Mouse (Mus musculus) embryonic facial prominence, embryonic 15.5 days (tissue): ENCODE results near the gene Kcnc1. TPM values are rescaled to one million over a fixed set of nuclear protein-coding genes. Genes with fewer than 3 reads are reported as not detected.
A peak's percentile ranks its signal among the peaks of the same experiment; 100 is the strongest.

Source experiments
- ATAC-seq: fragments of 200-750 bp; cut with Nextera tagmentation; 2 replicates; pipeline ENCODE4 v1.8.0; 2017; ENCODE audit warnings: low read depth, moderate TSS enrichment; ENCODE audit not compliant: insufficient number of reproducible peaks, low FRiP score, low TSS enrichment
- H3K27ac ChIP-seq: fragments of 300-500 bp; sonication (generic); replicated peaks from 2 replicates; pipeline ENCODE4 v1.5.1; 2015; ENCODE audit warnings: mild to moderate bottlenecking, inconsistent platforms
- H3K27me3 ChIP-seq: fragments of 300-500 bp; sonication (generic); 2 replicates; pipeline ENCODE4 v1.6.1; 2015; ENCODE audit warnings: inconsistent platforms
- H3K36me3 ChIP-seq: fragments of 300-500 bp; sonication (generic); 2 replicates; pipeline ENCODE4 v1.6.1; 2015; ENCODE audit warnings: mild to moderate bottlenecking, inconsistent platforms
- H3K4me1 ChIP-seq: fragments of 300-500 bp; sonication (generic); 2 replicates; pipeline ENCODE4 v1.6.1; 2015; ENCODE audit warnings: inconsistent platforms
- H3K4me2 ChIP-seq: fragments of 300-500 bp; sonication (generic); replicated peaks from 2 replicates; pipeline ENCODE4 v1.6.1; 2015; ENCODE audit warnings: mild to moderate bottlenecking, inconsistent platforms
- H3K4me3 ChIP-seq: fragments of 300-500 bp; sonication (generic); replicated peaks from 2 replicates; pipeline ENCODE4 v1.5.1; 2015; ENCODE audit warnings: mild to moderate bottlenecking, inconsistent platforms
- H3K9ac ChIP-seq: fragments of 300-500 bp; sonication (generic); 2 replicates; pipeline ENCODE4 v1.6.1; 2015; ENCODE audit warnings: inconsistent platforms
- H3K9me3 ChIP-seq: fragments of 300-500 bp; sonication (generic); replicated peaks from 2 replicates; pipeline ENCODE4 v1.6.1; 2016; ENCODE audit warnings: inconsistent platforms
- WGBS: fragments of 180-500 bp; shearing (Covaris S2); methylation state at CpG from one replicate; pipeline ENCODE4 v1.1.7; 2015; 5-methylcytosine and 5-hydroxymethylcytosine counted together
- polyA plus RNA-seq: library from polyadenylated mRNA; unstranded; fragments of >200 nt; fragmentation: Nextera tagmentation; extraction: Ambion mirVana; gene quantifications from 2 replicates; pipeline ENCODE4 v1.2.1, GENCODE M21; 2015

Kcnc1 gene
- polyA plus RNA-seq, 1 experiment from 2014 or later, result 0.31 TPM

GRCm38 (mm10) chr7:46376172-46377007 is 19.9 kb upstream of the Kcnc1 start, which contains the start of gene Myod1:
Myod1 (plus strand) TSS chr7:46376474.
- no peaks in the 10 kb centered on the region for H3K36me3 ChIP-seq
- peaks cover 22% of the 10 kb centered on the region for H3K4me1 ChIP-seq
- peak within 1 kb of the TSS; percentile 33 for H3K4me3 ChIP-seq
- WGBS, result 2% methylated on average over 44 of the region's 44 CpGs
- H3K4me2 ChIP-seq, result peak within 1 kb of the TSS; percentile 41
- peaks cover 79% of the 10 kb centered on the region for H3K27me3 ChIP-seq
- H3K9me3 ChIP-seq, result no peaks in the 10 kb centered on the region
- peak; percentile 39 for ATAC-seq
- H3K27ac ChIP-seq, result peak within 1 kb of the TSS; percentile 35; the same call in 1 of the 2 replicates
- no peak within 1 kb of the TSS for H3K9ac ChIP-seq

GRCm38 (mm10) chr7:46377008-46377346 is 19.3 kb upstream of the Kcnc1 start:
- H3K36me3 ChIP-seq, result no peaks in the 10 kb centered on the region
- H3K9me3 ChIP-seq, result no peaks in the 10 kb centered on the region
- H3K4me1 ChIP-seq, result peaks cover 22% of the 10 kb centered on the region
- peaks cover 77% of the 10 kb centered on the region for H3K27me3 ChIP-seq
- H3K4me3 ChIP-seq, result peak overlapping the region; percentile 33
- H3K27ac ChIP-seq, result peak overlapping the region; percentile 35; the same call in 1 of the 2 replicates
- peak overlapping the region; percentile 41 for H3K4me2 ChIP-seq
- ATAC-seq, result no peak
- WGBS, result under 1% methylated on average over 33 of the region's 33 CpGs
- H3K9ac ChIP-seq, result no peak overlapping the region

GRCm38 (mm10) chr7:46378123-46378522 is 18.2 kb upstream of the Kcnc1 start:
- H3K4me3 ChIP-seq, result peak overlapping the region; percentile 33
- H3K27ac ChIP-seq, result no peak overlapping the region
- H3K9me3 ChIP-seq, result no peaks in the 10 kb centered on the region
- peaks cover 22% of the 10 kb centered on the region for H3K4me1 ChIP-seq
- 3% methylated on average over 22 of the region's 22 CpGs for WGBS
- ATAC-seq, result no peak
- H3K36me3 ChIP-seq, result no peaks in the 10 kb centered on the region
- H3K9ac ChIP-seq, result no peak overlapping the region
- 0 out of 2 replicates have a peak overlapping the region, but pooled peaks have one; percentile 18 for H3K4me2 ChIP-seq
- H3K27me3 ChIP-seq, result peaks cover 65% of the 10 kb centered on the region

GRCm38 (mm10) chr7:46378983-46379382 is 17.3 kb upstream of the Kcnc1 start:
- H3K27ac ChIP-seq, result no peak overlapping the region
- H3K4me3 ChIP-seq, result peak overlapping the region; percentile 33
- ATAC-seq, result no peak
- no peak overlapping the region for H3K9ac ChIP-seq
- H3K36me3 ChIP-seq, result no peaks in the 10 kb centered on the region
- H3K4me1 ChIP-seq, result peaks cover 22% of the 10 kb centered on the region
- H3K4me2 ChIP-seq, result no peak overlapping the region
- H3K9me3 ChIP-seq, result no peaks in the 10 kb centered on the region
- peaks cover 59% of the 10 kb centered on the region for H3K27me3 ChIP-seq
- WGBS, result 7% methylated on average over 16 of the region's 16 CpGs

GRCm38 (mm10) chr7:46380625-46381024 is 15.7 kb upstream of the Kcnc1 start:
- Histone ChIP-seq H3K36me3 (no peaks in the 10 kb centered on the region), H3K9ac (no peak overlapping the region), H3K27me3 (peaks cover 44% of the 10 kb centered on the region), H3K4me2 (no peak overlapping the region), H3K4me3 (no peak overlapping the region), H3K9me3 (no peaks in the 10 kb centered on the region), H3K27ac (no peak overlapping the region), H3K4me1 (peaks cover 22% of the 10 kb centered on the region)
- WGBS, result 63% methylated on average over 9 of the region's 9 CpGs
- ATAC-seq, result no peak

GRCm38 (mm10) chr7:46387430-46387829 is 8.9 kb upstream of the Kcnc1 start:
- 87% methylated on average over 3 of the region's 3 CpGs for WGBS
- Histone ChIP-seq H3K27ac (no peak overlapping the region), H3K4me3 (no peak overlapping the region), H3K9me3 (no peaks in the 10 kb centered on the region), H3K4me1 (no peaks in the 10 kb centered on the region), H3K9ac (no peak overlapping the region), H3K36me3 (no peaks in the 10 kb centered on the region), H3K4me2 (no peak overlapping the region), H3K27me3 (no peaks in the 10 kb centered on the region)
- no peak for ATAC-seq

GRCm38 (mm10) chr7:46389456-46390085 is 6.7 kb upstream of the Kcnc1 start:
- Histone ChIP-seq H3K9me3 (no peaks in the 10 kb centered on the region), H3K27ac (no peak overlapping the region), H3K27me3 (peaks cover 14% of the 10 kb centered on the region), H3K4me3 (no peak overlapping the region), H3K4me1 (no peaks in the 10 kb centered on the region), H3K4me2 (no peak overlapping the region), H3K9ac (no peak overlapping the region), H3K36me3 (no peaks in the 10 kb centered on the region)
- WGBS, result 69% methylated on average over 10 of the region's 10 CpGs
- ATAC-seq, result no peak

GRCm38 (mm10) chr7:46390226-46390625 is 6.1 kb upstream of the Kcnc1 start:
- Histone ChIP-seq H3K27ac (no peak overlapping the region), H3K4me1 (no peaks in the 10 kb centered on the region), H3K4me3 (no peak overlapping the region), H3K9me3 (no peaks in the 10 kb centered on the region), H3K27me3 (peaks cover 21% of the 10 kb centered on the region), H3K9ac (no peak overlapping the region), H3K4me2 (no peak overlapping the region), H3K36me3 (no peaks in the 10 kb centered on the region)
- 57% methylated on average over 4 of the region's 4 CpGs for WGBS
- no peak for ATAC-seq

- H3K27ac ChIP-seq, result no peak overlapping the region
- H3K9ac ChIP-seq, result no peak overlapping the region
- WGBS, result 61% methylated on average over 5 of the region's 5 CpGs
- H3K9me3 ChIP-seq, result no peaks in the 10 kb centered on the region
- peaks cover 11% of the 10 kb centered on the region for H3K4me1 ChIP-seq
- H3K36me3 ChIP-seq, result no peaks in the 10 kb centered on the region
- peaks cover 35% of the 10 kb centered on the region for H3K27me3 ChIP-seq
- no peak overlapping the region for H3K4me2 ChIP-seq
- ATAC-seq, result no peak
- H3K4me3 ChIP-seq, result no peak overlapping the region
These were observed 4.6 kb upstream of the Kcnc1 start for GRCm38 (mm10) chr7:46391701-46392100.

GRCm38 (mm10) chr7:46393116-46393515 is 3.2 kb upstream of the Kcnc1 start:
- Histone ChIP-seq H3K36me3 (no peaks in the 10 kb centered on the region), H3K4me1 (peaks cover 23% of the 10 kb centered on the region), H3K4me2 (no peak overlapping the region), H3K27me3 (peaks cover 49% of the 10 kb centered on the region), H3K4me3 (no peak overlapping the region), H3K9me3 (no peaks in the 10 kb centered on the region), H3K27ac (no peak overlapping the region), H3K9ac (no peak overlapping the region)
- WGBS, result 0% methylated on average over 2 of the region's 2 CpGs
- ATAC-seq, result no peak

GRCm38 (mm10) chr7:46393718-46394511 is 2.4 kb upstream of the Kcnc1 start:
- WGBS, result 49% methylated on average over 12 of the region's 12 CpGs
- no peaks in the 10 kb centered on the region for H3K9me3 ChIP-seq
- H3K4me3 ChIP-seq, result no peak overlapping the region
- H3K9ac ChIP-seq, result no peak overlapping the region
- no peak overlapping the region for H3K27ac ChIP-seq
- no peak overlapping the region for H3K4me2 ChIP-seq
- no peak for ATAC-seq
- H3K4me1 ChIP-seq, result peaks cover 23% of the 10 kb centered on the region
- H3K27me3 ChIP-seq, result peaks cover 57% of the 10 kb centered on the region
- H3K36me3 ChIP-seq, result no peaks in the 10 kb centered on the region
